Mouse (Mus musculus) ES-Bruce4 (cell line): ENCODE measurements at regions not wholly inside any gene's neighbourhood (a gene's known extent, or its start where the extent isn't known, plus 50 kb on each side); places are given as distances from the start of the nearest gene placed in this dataset.
"Not testable (repeated sequence)": the region's sequence is repeated elsewhere in the genome, so short reads cannot be mapped to it uniquely, and the experiment has no call there.

Experiments
- CTCF ChIP-seq: IDR thresholded peaks from one replicate; pipeline ENCODE4 v1.8.1; 2011; ENCODE audit warnings: low read depth, low read length
- EP300 ChIP-seq: IDR thresholded peaks from 2 replicates; pipeline ENCODE4 v1.6.1; 2011; ENCODE audit warnings: low read depth, low read length; ENCODE audit not compliant: insufficient read depth
- POLR2A ChIP-seq: IDR thresholded peaks from one replicate; pipeline ENCODE4 v1.8.1; 2011; ENCODE audit warnings: low read length; ENCODE audit not compliant: insufficient read depth

DNA sequence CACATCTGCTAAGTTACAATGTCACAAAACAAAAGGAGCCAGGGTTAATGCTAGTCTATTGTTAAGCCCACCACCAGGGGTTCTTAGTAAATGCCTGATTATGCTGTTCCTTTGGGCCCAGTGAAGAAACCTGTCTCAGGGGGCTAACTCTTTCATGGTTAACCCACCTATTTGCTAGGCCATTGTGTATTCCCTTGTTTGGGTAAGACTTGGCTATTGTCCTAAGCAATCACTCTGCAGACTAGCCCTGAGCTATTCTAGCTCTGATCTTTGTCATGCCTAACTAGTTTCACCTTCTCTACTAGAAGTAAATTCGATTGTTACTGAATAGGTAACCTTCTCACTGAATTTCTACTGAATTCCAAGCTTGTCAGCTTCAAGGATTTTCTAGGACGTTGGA, 302.4 kb upstream of the 1700008P02Rik start:
- TF ChIP-seq POLR2A, CTCF: not testable (repeated sequence)
- TF ChIP-seq EP300 = 0 out of 2 replicates have a peak, but pooled peaks have one; percentile 29
